Mouse (Mus musculus): Measurements from ENCODE around the gene Map3k5. TPM values are rescaled to one million over a fixed set of nuclear protein-coding genes. Genes with fewer than 3 reads are reported as not detected.

The Map3k5 gene
- polyA plus RNA-seq, 1 experiment: not detected

- Histone ChIP-seq H3K27ac (ENCODE audit: insufficient read depth, low read depth, low read length) (no peak overlapping the region), H3K4me1 (ENCODE audit: control insufficient read depth, insufficient read depth, low read length) (peaks cover 2% of the 10 kb centered on the region; the same call in 1 of the 2 replicates), H3K4me3 (ENCODE audit: insufficient read depth, low read depth, low read length) (no peak overlapping the region)
- TF ChIP-seq POLR2A (IDR thresholded peaks at IDR 0.05; ENCODE audit: insufficient read depth, low read depth, low read length) (no peak), CTCF (IDR thresholded peaks at IDR 0.05; ENCODE audit: insufficient read depth, low read depth, low read length) (no peak)
- 52% methylated on average over 7 of the region's 7 CpGs for WGBS
Measured at GRCm38 (mm10) chr10:20040116-20040515, 105.8 kb downstream of the Map3k5 start.

GRCm38 (mm10) chr10:20040677-20041076 is 106.4 kb downstream of the Map3k5 start:
- no peak overlapping the region for H3K4me3 ChIP-seq (ENCODE audit: insufficient read depth, low read depth, low read length)
- TF ChIP-seq POLR2A (IDR thresholded peaks at IDR 0.05; ENCODE audit: insufficient read depth, low read depth, low read length) (no peak), CTCF (IDR thresholded peaks at IDR 0.05; ENCODE audit: insufficient read depth, low read depth, low read length) (no peak)
- peaks cover 2% of the 10 kb centered on the region; the same call in 1 of the 2 replicates for H3K4me1 ChIP-seq (ENCODE audit: control insufficient read depth, insufficient read depth, low read length)
- WGBS: 78% methylated on average over 4 of the region's 4 CpGs
- no peak overlapping the region for H3K27ac ChIP-seq (ENCODE audit: insufficient read depth, low read depth, low read length)

DNA sequence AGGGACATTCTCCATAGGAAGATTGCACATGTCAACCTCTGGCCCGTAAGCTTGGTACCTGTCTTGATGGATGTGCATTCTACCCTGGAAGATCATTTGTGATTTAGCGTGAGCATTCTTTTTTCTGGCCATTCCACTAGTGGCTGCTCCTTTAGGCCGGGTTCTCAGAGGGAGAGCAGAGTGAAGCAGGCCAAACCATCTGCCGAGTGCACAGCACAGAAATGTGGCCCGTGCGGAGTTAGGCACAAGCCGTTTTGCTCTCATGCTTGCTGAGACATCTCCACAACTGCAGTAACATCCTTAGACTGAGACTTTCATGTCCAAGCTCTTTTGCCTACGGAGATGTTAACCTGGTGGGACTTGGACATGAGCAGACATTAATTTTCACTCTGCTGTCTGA is 107.8 kb downstream of the Map3k5 start:
- 95% methylated on average over 8 of the region's 8 CpGs for WGBS
- no peak overlapping the region for H3K4me3 ChIP-seq (ENCODE audit: insufficient read depth, low read depth, low read length)
- no peak for TF ChIP-seq CTCF (IDR thresholded peaks at IDR 0.05; ENCODE audit: insufficient read depth, low read depth, low read length)
- TF ChIP-seq POLR2A (IDR thresholded peaks at IDR 0.05; ENCODE audit: insufficient read depth, low read depth, low read length): no peak
- no peak overlapping the region for H3K27ac ChIP-seq (ENCODE audit: insufficient read depth, low read depth, low read length)
- H3K4me1 ChIP-seq (ENCODE audit: control insufficient read depth, insufficient read depth, low read length): peaks cover 2% of the 10 kb centered on the region; the same call in 1 of the 2 replicates

DNA sequence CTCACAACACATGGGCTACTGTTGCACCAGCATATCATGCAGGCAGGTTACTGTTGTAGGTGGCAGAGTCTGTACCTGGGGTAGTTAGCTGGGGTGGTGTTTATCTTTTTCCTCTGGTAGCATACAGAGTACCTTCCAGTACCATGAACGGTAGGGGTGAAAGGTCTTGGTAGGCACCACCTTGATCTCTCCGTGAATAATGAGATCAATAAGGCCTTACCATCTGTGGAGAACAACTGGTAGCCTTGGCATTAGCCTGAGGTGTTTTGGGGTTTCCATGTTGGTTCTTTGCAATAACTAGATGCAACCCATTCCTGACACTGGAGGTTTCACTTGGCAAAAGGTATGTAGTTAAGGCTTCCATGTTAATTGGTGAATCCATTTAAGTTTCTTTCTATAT is 109.8 kb downstream of the Map3k5 start:
- peaks cover 2% of the 10 kb centered on the region; the same call in 1 of the 2 replicates for H3K4me1 ChIP-seq (ENCODE audit: control insufficient read depth, insufficient read depth, low read length)
- 100% methylated on average over 2 of the region's 2 CpGs for WGBS
- no peak overlapping the region for H3K27ac ChIP-seq (ENCODE audit: insufficient read depth, low read depth, low read length)
- TF ChIP-seq POLR2A (IDR thresholded peaks at IDR 0.05; ENCODE audit: insufficient read depth, low read depth, low read length): no peak
- no peak for TF ChIP-seq CTCF (IDR thresholded peaks at IDR 0.05; ENCODE audit: insufficient read depth, low read depth, low read length)
- H3K4me3 ChIP-seq (ENCODE audit: insufficient read depth, low read depth, low read length): no peak overlapping the region

DNA sequence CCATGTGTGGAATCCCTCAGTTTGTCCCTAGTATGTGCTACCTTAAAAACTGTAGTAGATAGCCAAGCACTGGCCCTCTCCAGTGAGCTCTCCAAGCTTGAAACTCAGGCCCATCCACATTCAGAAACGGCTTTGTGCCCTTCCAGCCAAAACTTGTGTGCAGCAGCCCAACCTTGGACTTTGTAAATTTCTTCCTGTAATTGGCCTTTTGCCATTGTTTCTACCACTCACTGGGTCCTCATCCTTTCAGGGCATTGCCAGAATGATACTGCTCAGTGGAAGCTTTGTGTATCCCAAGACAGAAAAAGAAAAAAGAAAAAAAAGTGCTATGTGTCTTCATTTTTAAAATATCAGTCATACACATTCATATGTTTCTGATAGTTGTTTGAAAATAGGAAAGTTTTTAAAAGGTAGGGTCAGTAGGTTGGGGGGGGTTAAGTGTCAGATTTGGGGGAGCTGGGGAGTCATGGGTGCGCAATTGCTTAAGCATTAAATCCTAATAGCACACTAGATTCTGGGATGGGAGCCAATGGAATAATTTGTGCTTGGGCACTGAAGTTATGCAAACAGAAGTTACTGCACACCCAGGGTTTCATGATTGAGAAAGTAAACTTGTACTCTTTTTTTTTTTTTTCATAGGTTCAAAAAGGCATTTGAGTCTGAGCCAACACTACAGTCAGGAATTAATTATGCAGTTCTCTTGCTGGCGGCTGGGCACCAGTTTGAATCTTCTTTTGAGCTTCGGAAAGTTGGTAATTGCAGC is 111.6 kb downstream of the Map3k5 start:
- 24% methylated on average over 4 of the region's 4 CpGs for WGBS
- no peak overlapping the region for H3K27ac ChIP-seq (ENCODE audit: insufficient read depth, low read depth, low read length)
- no peaks in the 10 kb centered on the region for H3K4me1 ChIP-seq (ENCODE audit: control insufficient read depth, insufficient read depth, low read length)
- TF ChIP-seq POLR2A (IDR thresholded peaks at IDR 0.05; ENCODE audit: insufficient read depth, low read depth, low read length) (no peak), CTCF (IDR thresholded peaks at IDR 0.05; ENCODE audit: insufficient read depth, low read depth, low read length) (no peak)
- no peak overlapping the region for H3K4me3 ChIP-seq (ENCODE audit: insufficient read depth, low read depth, low read length)

DNA sequence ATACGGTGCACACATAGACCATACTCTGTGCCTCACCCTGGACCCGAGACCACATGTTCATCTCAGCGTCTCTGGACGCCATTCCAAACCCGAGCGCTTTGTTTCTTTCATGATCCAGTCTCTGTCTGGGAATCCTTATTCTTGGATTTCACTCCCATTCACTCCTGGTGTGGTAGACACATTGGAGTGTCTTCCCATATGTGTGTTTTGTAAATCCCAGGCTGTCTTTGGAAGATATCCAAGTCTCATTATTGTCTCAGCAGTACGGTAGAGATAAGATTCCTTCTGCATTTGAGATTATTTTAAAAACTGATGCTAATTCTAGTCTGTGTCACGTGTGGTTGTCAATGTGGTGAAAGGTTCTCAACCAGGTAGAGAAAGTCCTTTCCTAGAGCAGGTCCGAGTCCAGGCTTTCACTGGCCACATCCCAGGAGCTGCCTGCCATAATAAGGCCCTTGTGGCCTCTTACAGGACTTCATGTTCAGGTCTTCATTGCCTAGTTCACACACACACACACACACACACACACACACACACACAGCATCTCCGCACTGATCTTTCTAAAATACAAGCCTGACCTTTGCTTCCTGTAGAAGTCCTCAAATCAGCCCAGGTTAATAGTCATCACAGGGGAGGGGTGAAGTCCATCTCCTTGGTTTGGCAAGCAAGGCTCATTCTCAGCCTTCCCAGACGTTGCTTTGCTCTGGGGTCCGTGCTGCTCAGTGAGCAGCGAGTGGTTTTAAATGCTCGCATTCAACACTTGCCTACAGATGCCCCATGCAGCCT is 122.8 kb downstream of the Map3k5 start:
- 84% methylated on average over 14 of the region's 14 CpGs for WGBS
- Histone ChIP-seq H3K4me3 (ENCODE audit: insufficient read depth, low read depth, low read length) (no peak overlapping the region), H3K4me1 (ENCODE audit: control insufficient read depth, insufficient read depth, low read length) (peaks cover 4% of the 10 kb centered on the region; the same call in 1 of the 2 replicates), H3K27ac (ENCODE audit: insufficient read depth, low read depth, low read length) (no peak overlapping the region)
- TF ChIP-seq CTCF (IDR thresholded peaks at IDR 0.05; ENCODE audit: insufficient read depth, low read depth, low read length): no peak
- no peak for TF ChIP-seq POLR2A (IDR thresholded peaks at IDR 0.05; ENCODE audit: insufficient read depth, low read depth, low read length)

DNA sequence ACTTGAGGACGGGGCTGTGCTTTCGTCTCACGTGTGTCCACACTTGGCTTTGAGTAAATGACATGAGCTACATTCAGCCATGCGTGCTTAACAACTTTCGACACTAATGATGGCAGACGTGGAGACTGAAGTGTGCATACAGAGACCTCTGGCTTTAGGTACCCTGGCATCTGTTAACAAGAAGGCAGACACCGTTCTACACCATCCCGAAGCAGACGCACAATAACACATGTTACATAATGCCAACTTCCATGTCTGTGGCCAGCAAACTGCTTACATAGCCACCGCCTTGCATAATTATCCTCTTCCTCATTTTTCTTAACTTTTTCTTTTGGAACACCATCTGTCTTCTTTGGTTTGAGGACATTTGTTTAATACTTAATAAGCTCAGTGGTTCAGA is 123.8 kb downstream of the Map3k5 start:
- H3K4me3 ChIP-seq (ENCODE audit: insufficient read depth, low read depth, low read length): no peak overlapping the region
- WGBS: 87% methylated on average over 10 of the region's 10 CpGs
- TF ChIP-seq CTCF (IDR thresholded peaks at IDR 0.05; ENCODE audit: insufficient read depth, low read depth, low read length): no peak
- TF ChIP-seq POLR2A (IDR thresholded peaks at IDR 0.05; ENCODE audit: insufficient read depth, low read depth, low read length): no peak
- H3K4me1 ChIP-seq (ENCODE audit: control insufficient read depth, insufficient read depth, low read length): peaks cover 4% of the 10 kb centered on the region; the same call in 1 of the 2 replicates
- H3K27ac ChIP-seq (ENCODE audit: insufficient read depth, low read depth, low read length): no peak overlapping the region

- no peak overlapping the region for H3K4me3 ChIP-seq (ENCODE audit: insufficient read depth, low read depth, low read length)
- H3K27ac ChIP-seq (ENCODE audit: insufficient read depth, low read depth, low read length): no peak overlapping the region
- 88% methylated on average over 10 of the region's 10 CpGs for WGBS
- TF ChIP-seq POLR2A (IDR thresholded peaks at IDR 0.05; ENCODE audit: insufficient read depth, low read depth, low read length): no peak
- TF ChIP-seq CTCF (IDR thresholded peaks at IDR 0.05; ENCODE audit: insufficient read depth, low read depth, low read length): no peak
- peaks cover 4% of the 10 kb centered on the region; the same call in 1 of the 2 replicates for H3K4me1 ChIP-seq (ENCODE audit: control insufficient read depth, insufficient read depth, low read length)
Measured at GRCm38 (mm10) chr10:20058841-20059240, 124.6 kb downstream of the Map3k5 start.

Data from olfactory bulb, adult 2 months (tissue).